Mouse (Mus musculus) lung, embryonic 16.5 days (tissue): Measurements from ENCODE around the gene Slc9a4. TPM values are rescaled to one million over a fixed set of nuclear protein-coding genes. Genes with fewer than 3 reads are reported as not detected.
"Not testable (repeated sequence)": the region's sequence is repeated elsewhere in the genome, so short reads cannot be mapped to it uniquely, and the experiment has no call there.

Experiments used
- ATAC-seq: fragments of 200-750 bp; cut with Nextera tagmentation; 2 replicates; pipeline ENCODE4 v1.8.0; 2017; ENCODE audit warnings: low read depth, mild to moderate bottlenecking, moderate library complexity
- H3K27ac ChIP-seq: fragments of 300-500 bp; sonication (generic); 2 replicates; pipeline ENCODE4 v1.5.1; 2014; ENCODE audit warnings: mild to moderate bottlenecking, control low read depth, low read length
- H3K27me3 ChIP-seq: fragments of 300-500 bp; sonication (generic); 2 replicates; pipeline ENCODE4 v1.6.1; 2014; ENCODE audit warnings: low read depth, low read length, mixed read lengths; ENCODE audit not compliant: control insufficient read depth, insufficient read depth
- H3K36me3 ChIP-seq: fragments of 300-500 bp; sonication (generic); 2 replicates; pipeline ENCODE4 v1.6.1; 2014; ENCODE audit warnings: low read length; ENCODE audit not compliant: control insufficient read depth, insufficient read depth
- H3K4me1 ChIP-seq: fragments of 300-500 bp; sonication (generic); replicated peaks from 2 replicates; pipeline ENCODE4 v1.6.1; 2014; ENCODE audit warnings: low read length, mixed read lengths; ENCODE audit not compliant: control insufficient read depth, insufficient read depth
- H3K4me2 ChIP-seq: fragments of 300-500 bp; sonication (generic); 2 replicates; pipeline ENCODE4 v1.6.1; 2014; ENCODE audit warnings: low read depth, low read length, control low read depth
- H3K4me3 ChIP-seq: fragments of 300-500 bp; sonication (generic); 2 replicates; pipeline ENCODE4 v1.5.1; 2014; ENCODE audit warnings: mild to moderate bottlenecking, low read length, control low read depth
- H3K9ac ChIP-seq: fragments of 300-500 bp; sonication (generic); 2 replicates; pipeline ENCODE4 v1.6.1; 2014; ENCODE audit warnings: low read length, control low read depth
- H3K9me3 ChIP-seq: fragments of 300-500 bp; sonication (generic); 2 replicates; pipeline ENCODE4 v1.6.1; 2016; ENCODE audit warnings: low read length; ENCODE audit not compliant: control insufficient read depth
- WGBS: fragments of 180-500 bp; shearing (Covaris S2); extraction: QIAGEN DNeasy Blood & Tissue Kit; methylation state at CpG from one replicate; pipeline ENCODE4 v1.1.7; 2014; 5-methylcytosine and 5-hydroxymethylcytosine counted together
- polyA plus RNA-seq: library from polyadenylated mRNA; unstranded; fragments of >200 nt; fragmentation: Nextera tagmentation; extraction: Ambion mirVana; gene quantifications from 2 replicates; pipeline ENCODE4 v1.2.1, GENCODE M21; 2015

Gene Slc9a4
- polyA plus RNA-seq, 1 experiment from 2014 or later = not detected

DNA sequence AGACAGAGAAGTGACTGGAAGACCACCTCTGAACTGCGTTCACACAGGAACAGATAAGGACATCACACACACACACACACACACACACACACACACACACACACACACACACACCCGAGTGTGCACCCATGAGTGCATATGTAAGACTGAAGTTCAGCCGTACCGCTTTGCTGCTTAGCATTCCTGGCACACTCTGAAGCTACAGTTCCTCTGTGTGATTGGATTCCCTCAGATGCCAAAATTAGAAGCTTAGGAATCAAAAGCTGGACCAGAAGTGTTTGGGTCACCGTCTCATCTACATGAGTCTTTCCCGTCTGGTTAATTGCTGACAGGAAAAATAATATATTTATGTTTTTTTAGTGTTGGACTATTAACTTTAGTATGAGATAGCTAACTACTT is 81.0 kb downstream of the Slc9a4 start:
- 69% methylated on average over 6 of the region's 6 CpGs for WGBS
- ATAC-seq = no peak
- no peaks in the 10 kb centered on the region for H3K9me3 ChIP-seq
- no peak overlapping the region for H3K4me2 ChIP-seq
- no peak overlapping the region for H3K9ac ChIP-seq
- H3K36me3 ChIP-seq = no peaks in the 10 kb centered on the region
- no peak overlapping the region for H3K27ac ChIP-seq
- H3K27me3 ChIP-seq = no peaks in the 10 kb centered on the region
- H3K4me1 ChIP-seq = no peaks in the 10 kb centered on the region
- no peak overlapping the region for H3K4me3 ChIP-seq

DNA sequence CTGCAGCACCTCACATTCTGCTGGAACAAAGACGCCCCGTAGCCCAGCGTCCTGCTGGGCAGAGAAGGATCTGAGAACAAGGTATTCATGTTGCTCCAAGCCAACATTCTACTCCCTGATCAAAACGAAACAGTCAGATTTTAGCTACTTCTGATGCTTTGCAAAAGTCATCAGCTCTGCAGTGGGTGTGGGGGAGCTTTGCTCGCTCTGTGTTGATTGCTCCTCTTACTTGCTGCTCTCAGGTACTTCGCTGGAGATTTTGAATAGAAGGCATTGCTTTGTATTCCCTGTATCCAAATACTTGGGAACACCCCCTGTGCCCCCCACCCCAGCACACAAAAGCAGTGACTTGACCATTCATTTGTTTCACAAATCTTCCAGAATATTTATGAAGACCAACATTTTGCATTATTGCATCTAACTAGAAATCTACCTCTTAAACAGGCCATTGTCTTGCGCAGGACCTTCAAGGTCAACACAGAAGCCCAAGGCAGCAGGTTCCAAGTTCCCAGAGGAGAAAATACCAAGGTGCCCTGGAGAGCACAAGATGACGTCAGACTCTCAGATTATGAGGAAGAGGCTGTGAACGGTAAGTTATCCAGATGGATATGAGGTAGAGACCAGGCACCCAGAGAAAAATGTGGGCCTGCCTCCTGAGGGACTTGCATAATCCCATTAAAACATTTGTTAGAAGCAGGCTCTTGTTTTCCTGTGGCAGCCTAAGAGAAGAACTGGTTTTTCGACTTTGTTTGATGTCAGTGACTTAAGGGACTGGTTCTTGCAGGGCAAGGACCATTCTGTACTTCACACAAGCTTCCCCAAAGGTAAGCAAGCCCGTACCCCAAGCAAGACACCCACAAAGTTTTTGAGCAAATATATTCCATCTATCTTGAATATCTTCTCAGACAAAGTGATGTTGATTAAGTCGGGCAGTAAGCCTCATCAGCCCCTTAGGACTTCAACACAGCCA is 85.8 kb downstream of the Slc9a4 start:
- Histone ChIP-seq H3K27ac (no peak overlapping the region), H3K4me3 (no peak overlapping the region), H3K4me2 (no peak overlapping the region), H3K4me1 (no peaks in the 10 kb centered on the region), H3K9me3 (no peaks in the 10 kb centered on the region; the same call in 1 of the 2 replicates), H3K36me3 (no peaks in the 10 kb centered on the region), H3K9ac (no peak overlapping the region), H3K27me3 (no peaks in the 10 kb centered on the region)
- 24% methylated on average over 12 of the region's 12 CpGs for WGBS
- ATAC-seq = no peak

DNA sequence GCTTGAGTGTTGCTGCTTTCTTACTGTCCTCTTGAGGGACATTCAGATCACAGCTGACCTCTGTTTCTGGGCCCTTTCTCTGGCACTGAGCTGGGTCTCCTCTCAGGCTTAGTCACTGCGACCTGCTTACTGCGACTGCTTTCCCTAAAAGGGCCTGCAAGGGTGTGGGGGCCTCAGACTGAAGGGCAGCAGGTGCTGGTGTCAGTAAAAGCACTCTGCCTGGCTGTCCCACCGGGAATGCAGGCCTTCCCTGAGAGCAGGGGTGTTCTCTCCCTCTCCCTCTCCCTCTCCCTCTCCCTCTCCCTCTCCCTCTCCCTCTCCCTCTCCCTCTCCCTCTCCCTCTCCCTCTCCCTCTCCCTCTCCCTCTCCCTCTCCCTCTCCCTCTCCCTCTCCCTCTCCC is 87.6 kb downstream of the Slc9a4 start:
- not testable (repeated sequence) for H3K36me3 ChIP-seq, H3K9ac ChIP-seq, H3K9me3 ChIP-seq, H3K4me1 ChIP-seq, ATAC-seq, H3K4me3 ChIP-seq, H3K27me3 ChIP-seq, H3K27ac ChIP-seq, H3K4me2 ChIP-seq
- 16% methylated on average over 3 of the region's 3 CpGs for WGBS

DNA sequence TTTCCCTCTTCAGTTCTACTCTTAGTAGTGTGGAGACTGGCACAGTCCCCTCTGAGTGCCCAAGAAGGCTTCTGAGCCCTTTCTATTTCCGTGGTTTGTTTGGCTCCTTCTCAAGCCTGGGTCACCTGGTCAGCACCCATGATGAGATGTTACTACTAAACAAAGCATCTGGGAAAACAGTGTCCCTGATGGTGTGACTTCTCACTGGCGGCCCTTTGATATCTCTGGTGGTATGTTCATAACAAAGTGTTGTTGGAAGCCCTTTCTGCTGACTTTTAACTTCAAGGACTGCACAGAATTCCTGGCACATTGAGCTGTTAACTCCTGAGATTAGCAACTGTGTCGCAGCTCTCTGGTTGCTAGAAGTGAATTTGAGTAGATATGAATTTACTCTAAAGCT is 90.1 kb downstream of the Slc9a4 start:
- no peak for ATAC-seq

DNA sequence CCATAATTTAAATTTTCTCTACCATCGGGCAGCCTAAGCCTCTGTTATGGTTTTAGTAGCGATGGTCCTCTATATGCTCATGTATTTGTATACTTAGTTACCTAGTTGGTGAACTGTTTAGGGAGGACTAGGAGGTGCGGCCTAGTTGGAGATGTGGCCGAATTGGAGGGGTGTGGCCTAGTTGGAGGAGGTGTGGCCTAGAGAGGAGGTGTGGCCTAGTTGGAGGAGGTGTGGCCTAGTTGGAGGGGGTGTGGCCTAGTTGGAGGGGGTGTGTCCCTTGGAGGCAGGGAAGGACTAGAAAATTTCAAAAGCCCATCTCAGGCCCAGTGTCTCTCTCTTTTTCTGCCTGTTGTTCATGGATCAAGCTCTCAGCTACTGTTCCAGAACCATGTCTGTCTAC is 91.6 kb downstream of the Slc9a4 start:
- Histone ChIP-seq H3K9me3 (no peaks in the 10 kb centered on the region; the same call in 1 of the 2 replicates), H3K4me3 (no peak overlapping the region), H3K4me2 (no peak overlapping the region), H3K27me3 (no peaks in the 10 kb centered on the region), H3K9ac (no peak overlapping the region), H3K27ac (no peak overlapping the region), H3K36me3 (no peaks in the 10 kb centered on the region), H3K4me1 (no peaks in the 10 kb centered on the region)
- no peak for ATAC-seq
- WGBS = 89% methylated on average over 4 of the region's 4 CpGs

More for the DNA sequence above, 90.1 kb downstream of the Slc9a4 start:
- Histone ChIP-seq H3K27me3 (no peaks in the 10 kb centered on the region), H3K9ac (no peak overlapping the region), H3K4me3 (no peak overlapping the region), H3K36me3 (no peaks in the 10 kb centered on the region), H3K4me1 (no peaks in the 10 kb centered on the region), H3K27ac (no peak overlapping the region), H3K9me3 (no peaks in the 10 kb centered on the region; the same call in 1 of the 2 replicates), H3K4me2 (no peak overlapping the region)
- 64% methylated on average over 3 of the region's 3 CpGs for WGBS

DNA sequence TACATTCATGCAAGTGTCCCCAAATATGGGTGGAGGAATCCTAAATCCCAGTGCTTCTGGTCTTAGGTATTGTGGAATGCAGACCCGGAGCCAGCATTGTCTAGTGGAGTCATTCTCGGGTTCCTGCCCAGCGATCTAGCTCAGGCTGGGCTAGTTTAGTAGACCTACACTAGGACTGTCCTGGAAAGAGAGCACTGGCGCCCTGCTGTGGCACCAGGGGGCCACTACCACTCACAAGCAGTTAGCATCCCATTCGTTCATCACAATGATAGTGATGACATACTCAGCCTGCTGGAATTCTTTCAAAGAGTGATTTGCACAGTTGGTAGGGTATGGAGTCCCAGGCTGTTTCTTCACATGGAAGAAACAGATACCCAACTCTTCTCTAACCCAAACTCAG is 97.4 kb downstream of the Slc9a4 start:
- WGBS = 44% methylated on average over 5 of the region's 5 CpGs
- no peak for ATAC-seq
- Histone ChIP-seq H3K9ac (no peak overlapping the region), H3K4me2 (no peak overlapping the region), H3K4me3 (no peak overlapping the region), H3K4me1 (peaks cover 8% of the 10 kb centered on the region), H3K27ac (no peak overlapping the region), H3K36me3 (no peaks in the 10 kb centered on the region), H3K27me3 (peaks cover 42% of the 10 kb centered on the region), H3K9me3 (no peaks in the 10 kb centered on the region)

Other genes with a start within 250 kb of the Slc9a4 start
- gene Il1rl1, start 150.5 kb upstream of the Slc9a4 start, polyA plus RNA-seq = 0.36 and 0.75 TPM in 2 replicates
- gene Il18r1, start 114.5 kb upstream of the Slc9a4 start, polyA plus RNA-seq = 7.6 and 9.5 TPM in 2 replicates
- gene Il18rap, start 64.7 kb upstream of the Slc9a4 start, polyA plus RNA-seq = 0.23 and 0.28 TPM in 2 replicates
- gene Slc9a2, start 100.5 kb downstream of the Slc9a4 start, polyA plus RNA-seq = 0.20 and 0.38 TPM in 2 replicates
- 3.6 and 4.0 TPM in 2 replicates for gene Mfsd9, start 210.6 kb downstream of the Slc9a4 start, polyA plus RNA-seq
- gene Tmem182, start 225.5 kb downstream of the Slc9a4 start, polyA plus RNA-seq = 1.8 and 2.0 TPM in 2 replicates